Mouse (Mus musculus): ENCODE results near the gene Gnb3.

DNA sequence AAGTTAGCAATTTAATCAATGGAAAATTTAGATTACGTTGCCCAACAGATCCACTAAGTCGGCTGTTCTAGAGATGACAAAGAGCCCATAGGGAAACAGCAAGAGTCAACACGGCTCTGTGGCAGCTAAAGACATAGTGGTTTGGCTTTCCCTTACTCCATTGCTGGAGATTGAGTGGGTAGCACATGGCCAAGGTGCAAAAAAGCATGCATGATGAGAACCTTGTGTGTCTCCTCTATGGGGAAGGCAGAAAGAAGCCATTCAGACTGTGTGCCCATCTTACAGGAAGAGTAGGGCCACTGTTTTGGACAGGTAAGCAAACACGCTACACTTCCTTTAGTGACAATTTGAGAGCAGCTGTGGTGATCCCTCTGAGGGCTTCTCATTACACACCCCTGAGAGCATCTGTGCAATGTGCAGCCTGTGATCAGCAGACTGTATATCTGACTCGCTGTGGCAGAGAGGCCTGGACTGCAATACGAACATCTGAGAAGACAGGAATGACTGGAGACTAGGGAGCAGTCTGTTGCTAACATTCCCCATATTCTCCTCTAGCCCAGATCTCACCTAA lies 48.6 kb upstream of the Gnb3 start:
- TF ChIP-seq CTCF (conservative IDR thresholded peaks at IDR 0.05; ENCODE audit: low read length), result no peak
- no peak for TF ChIP-seq NANOG (IDR thresholded peaks at IDR 0.05; ENCODE audit: borderline replicate concordance, low read length)

Data from E14TG2a.4 (cell line).